Comparison of ENCODE assay signal across 16 mouse cellular contexts in genomic region chr11:43147380-43147779, GRCm38 (mm10). TPM values are rescaled to one million over a fixed set of nuclear protein-coding genes. Genes with fewer than 3 reads are reported as not detected.
DNase-seq lines count a peak whose midpoint lies in the region; ATAC-seq lines count a peak whose summit lies in the region.
"Had no signal": no experiment of that assay in that cellular context is flagged by ENCODE, and none has a peak within 500 bp of the region (broad histone marks: within the 10 kb centered on the region; RNA-seq: fewer than 3 reads in every experiment).

No protein-coding gene starts in this region.

- no peak overlapping the region for H3K9ac ChIP-seq in embryonic facial prominence, embryonic 14.5 days (ENCODE audit: low read depth, low read length)
- H3K9ac ChIP-seq: hindbrain, embryonic 13.5 days; liver, embryonic 13.5 days had no signal

- no peaks in the 10 kb centered on the region for H3K9me3 ChIP-seq in embryonic facial prominence, embryonic 14.5 days (ENCODE audit: control insufficient read depth, low read length)
- H3K9me3 ChIP-seq in embryonic facial prominence, embryonic 10.5 days = no peaks in the 10 kb centered on the region
- H3K9me3 ChIP-seq: hindbrain, embryonic 13.5 days; liver, embryonic 13.5 days had no signal

- peak; percentile 68 for DNase-seq in embryonic facial prominence, embryonic 14.5 days (ENCODE audit: low spot score)
- DNase-seq in embryonic facial prominence, embryonic 10.5 days (ENCODE audit: low spot score) = no peak
- DNase-seq in left cerebral cortex, adult 11 months (ENCODE audit: low spot score) = peak; percentile 8
- no peak for DNase-seq in left cerebral cortex, adult 9 months (ENCODE audit: low spot score in 2 of 2)
- peak; percentile 69 for DNase-seq in adrenal gland, postnatal 10 days
- DNase-seq in kidney, postnatal 10 days = peak; percentile 21
- DNase-seq in urinary bladder, postnatal 36 days (ENCODE audit: low spot score in 2 of 2) = no peak
- DNase-seq: cerebellum, adult 11 months; gastrocnemius, postnatal 36 days; liver, embryonic 13.5 days; thymus, adult 2 months had no signal

- no peak for ATAC-seq in embryonic facial prominence, embryonic 14.5 days (ENCODE audit: low read depth)
- no peak for ATAC-seq in CD4-positive, CD25-positive, alpha-beta regulatory T cell, adult 4 months

- 36% methylated on average over 2 of the region's 2 CpGs for WGBS in embryonic facial prominence, embryonic 14.5 days
- 55% methylated on average over 2 of the region's 2 CpGs for WGBS in embryonic facial prominence, embryonic 10.5 days

- no peak overlapping the region for H3K4me3 ChIP-seq in embryonic facial prominence, embryonic 14.5 days (ENCODE audit: low read depth, low read length)
- no peak overlapping the region for H3K4me3 ChIP-seq in embryonic facial prominence, embryonic 10.5 days
- H3K4me3 ChIP-seq: hindbrain, embryonic 13.5 days; liver, embryonic 13.5 days had no signal

- no peaks in the 10 kb centered on the region for H3K27me3 ChIP-seq in embryonic facial prominence, embryonic 14.5 days (replicated peaks; ENCODE audit: control insufficient read depth, insufficient read depth, low read length)
- H3K27me3 ChIP-seq in embryonic facial prominence, embryonic 10.5 days (replicated peaks; ENCODE audit: low read depth, poor library complexity, severe bottlenecking) = no peaks in the 10 kb centered on the region
- H3K27me3 ChIP-seq: hindbrain, embryonic 13.5 days; liver, embryonic 13.5 days had no signal

- H3K4me2 ChIP-seq in embryonic facial prominence, embryonic 14.5 days (ENCODE audit: low read depth, low read length) = no peak overlapping the region
- H3K4me2 ChIP-seq: hindbrain, embryonic 13.5 days; liver, embryonic 13.5 days had no signal

- no peaks in the 10 kb centered on the region for H3K36me3 ChIP-seq in embryonic facial prominence, embryonic 14.5 days (ENCODE audit: control insufficient read depth, insufficient read depth, low read length)
- H3K36me3 ChIP-seq in embryonic facial prominence, embryonic 10.5 days (replicated peaks) = no peaks in the 10 kb centered on the region
- H3K36me3 ChIP-seq: hindbrain, embryonic 13.5 days; liver, embryonic 13.5 days had no signal

- H3K4me1 ChIP-seq in embryonic facial prominence, embryonic 14.5 days (ENCODE audit: control insufficient read depth, insufficient read depth, low read length) = no peaks in the 10 kb centered on the region
- no peaks in the 10 kb centered on the region for H3K4me1 ChIP-seq in embryonic facial prominence, embryonic 10.5 days
- H3K4me1 ChIP-seq: hindbrain, embryonic 13.5 days; liver, embryonic 13.5 days had no signal

- H3K27ac ChIP-seq in embryonic facial prominence, embryonic 14.5 days (replicated peaks; ENCODE audit: low read depth, low read length) = no peak overlapping the region
- no peak overlapping the region for H3K27ac ChIP-seq in embryonic facial prominence, embryonic 10.5 days (replicated peaks)
- H3K27ac ChIP-seq: hindbrain, embryonic 13.5 days; liver, embryonic 13.5 days; macrophage had no signal

RNA-seq across cellular contexts. Expression of gene Atp10b, which starts 2.3 kb away (rescaled TPM):
- polyA plus RNA-seq in embryonic facial prominence, embryonic 14.5 days (2014; fragmentation: Nextera tagmentation; extraction: Ambion mirVana) = 2.0 and 2.2 TPM in 2 replicates
- polyA plus RNA-seq in embryonic facial prominence, embryonic 10.5 days (2016; fragmentation: Nextera tagmentation; extraction: Ambion mirVana) = 0.26 and 0.36 TPM in 2 replicates
- under 1 TPM in 1 of 2 experiments, not detected in 1; 0.06 TPM for total RNA-seq in adrenal gland, postnatal 10 days (2021)
- polyA plus RNA-seq in CD4-positive, CD25-positive, alpha-beta regulatory T cell, adult 4 months (2017; shearing (Covaris generic)) = not detected
- total RNA-seq: gastrocnemius, postnatal 36 days had no signal
- polyA plus RNA-seq: heart, embryonic 14.5 days; liver, embryonic 13.5 days; macrophage; spleen, adult 2 months had no signal

Comparison
In these comparisons a context has a peak if more than half of its experiments do, and no peak if none do; other contexts are left out.
1. DNase-seq: peak in embryonic facial prominence, embryonic 14.5 days (single experiment), left cerebral cortex, adult 11 months (single experiment), adrenal gland, postnatal 10 days (single experiment) and kidney, postnatal 10 days (single experiment); none in embryonic facial prominence, embryonic 10.5 days (single experiment), left cerebral cortex, adult 9 months (0 of 2) and urinary bladder, postnatal 36 days (0 of 2).